Mouse (Mus musculus) CH12.LX (cell line): ENCODE data around the gene Pon1. TPM values are rescaled to one million over a fixed set of nuclear protein-coding genes. Genes with fewer than 3 reads are reported as not detected.

Experiments used
- DNase-seq: peaks from one replicate; pipeline ENCODE4 v3.0.0-alpha.2; 2013; ENCODE audit errors: extremely low read depth
- H3K27ac ChIP-seq: 2 replicates; pipeline ENCODE4 v1.5.1; 2012; ENCODE audit warnings: low read depth, mild to moderate bottlenecking, control low read depth, moderate library complexity; ENCODE audit not compliant: insufficient read depth
- H3K27me3 ChIP-seq: replicated peaks from 2 replicates; pipeline ENCODE3; 2012; ENCODE audit warnings: inconsistent platforms
- H3K36me3 ChIP-seq, 2 experiments: replicated peaks in 1 of 2; 2 replicates each; pipeline versions ENCODE3 to v1.6.1; 2012; ENCODE audit warnings: inconsistent platforms in 1 of 2, low read length in 1 of 2, mild to moderate bottlenecking in 1 of 2, mixed read lengths in 1 of 2, moderate library complexity in 1 of 2; ENCODE audit not compliant: control insufficient read depth in 1 of 2, insufficient read depth in 1 of 2
- H3K4me1 ChIP-seq, 2 experiments: 2 replicates each; pipeline ENCODE4 v1.6.1; 2012; ENCODE audit warnings: inconsistent platforms in 1 of 2, moderate library complexity in 1 of 2; ENCODE audit not compliant: insufficient read depth in 2 of 2, control insufficient read depth in 1 of 2
- H3K4me2 ChIP-seq: 2 replicates; pipeline ENCODE4 v1.6.1; 2012; ENCODE audit warnings: low read depth, mild to moderate bottlenecking, control low read depth; ENCODE audit not compliant: poor library complexity, insufficient read depth, severe bottlenecking
- H3K4me3 ChIP-seq, 3 experiments: fragments of 150-350 bp in 1 of 3; sonication (generic) in 1 of 3; replicated peaks in 1 of 3; 2 replicates each; pipeline versions ENCODE3 to v1.5.1; 2011 to 2012; ENCODE audit warnings: low read depth in 2 of 3, low read length in 2 of 3, mild to moderate bottlenecking in 2 of 3, moderate library complexity in 2 of 3, control low read depth in 1 of 3, improper control_type of control experiment in 1 of 3, inconsistent platforms in 1 of 3, mixed read lengths in 1 of 3; ENCODE audit not compliant: poor library complexity in 1 of 3
- H3K79me2 ChIP-seq: replicated peaks from 2 replicates; pipeline ENCODE4 v1.6.1; 2012; ENCODE audit warnings: mild to moderate bottlenecking, moderate library complexity; ENCODE audit not compliant: control insufficient read depth, poor library complexity, insufficient read depth, severe bottlenecking; ENCODE audit errors: extremely low read depth
- H3K9ac ChIP-seq: 2 replicates; pipeline ENCODE4 v1.6.1; 2012; ENCODE audit warnings: low read depth, mild to moderate bottlenecking, control low read depth, moderate library complexity; ENCODE audit not compliant: insufficient read depth
- H3K9me3 ChIP-seq: replicated peaks from 2 replicates; pipeline ENCODE3; 2012; ENCODE audit warnings: low read length, inconsistent platforms, mixed read lengths
- BHLHE40 ChIP-seq: IDR thresholded peaks from 2 replicates; pipeline ENCODE4 v1.6.1; 2011; ENCODE audit warnings: mild to moderate bottlenecking, low read depth, low read length, improper control_type of control experiment
- CHD1 ChIP-seq: IDR thresholded peaks from 2 replicates; pipeline ENCODE4 v1.6.1; 2012; ENCODE audit warnings: low read depth, low read length, improper control_type of control experiment, inconsistent platforms
- CHD2 ChIP-seq: IDR thresholded peaks from 2 replicates; pipeline ENCODE4 v1.6.1; 2011; ENCODE audit warnings: low read length, improper control_type of control experiment
- E2F4 ChIP-seq: IDR thresholded peaks from 2 replicates; pipeline ENCODE4 v1.6.1; 2011; ENCODE audit warnings: low read depth, low read length, improper control_type of control experiment; ENCODE audit not compliant: insufficient replicate concordance
- ELF1 ChIP-seq: IDR thresholded peaks from 2 replicates; pipeline ENCODE4 v1.6.1; 2014; ENCODE audit warnings: low read depth, mild to moderate bottlenecking, inconsistent platforms, low read length, improper control_type of control experiment
- EP300 ChIP-seq: IDR thresholded peaks from 2 replicates; pipeline ENCODE4 v1.6.1; 2011; ENCODE audit warnings: low read length, improper control_type of control experiment
- ETS1 ChIP-seq: conservative IDR thresholded peaks from 2 replicates; pipeline ENCODE4 v1.6.1; 2012; ENCODE audit warnings: low read depth, mild to moderate bottlenecking, inconsistent platforms, low read length, improper control_type of control experiment, moderate library complexity
- GABPA ChIP-seq: IDR thresholded peaks from 2 replicates; pipeline ENCODE4 v1.6.1; 2012; ENCODE audit warnings: low read depth, low read length, improper control_type of control experiment, inconsistent platforms; ENCODE audit not compliant: insufficient replicate concordance
- HCFC1 ChIP-seq: IDR thresholded peaks from 2 replicates; pipeline ENCODE4 v1.6.1; 2012; ENCODE audit warnings: low read depth, mild to moderate bottlenecking, inconsistent platforms, low read length, improper control_type of control experiment
- IRF4 ChIP-seq: IDR thresholded peaks from 2 replicates; pipeline ENCODE4 v1.6.1; 2014; ENCODE audit warnings: low read depth, mild to moderate bottlenecking, inconsistent platforms, low read length, improper control_type of control experiment
- JUN ChIP-seq: IDR thresholded peaks from 2 replicates; pipeline ENCODE4 v1.6.1; 2011; ENCODE audit warnings: low read depth, mild to moderate bottlenecking, low read length, improper control_type of control experiment, moderate library complexity; ENCODE audit not compliant: insufficient read depth
- JUND ChIP-seq: conservative IDR thresholded peaks from 2 replicates; pipeline ENCODE4 v1.6.1; 2011; ENCODE audit warnings: low read depth, low read length, improper control_type of control experiment
- KAT2A ChIP-seq: IDR thresholded peaks from 2 replicates; pipeline ENCODE4 v1.6.1; 2012; ENCODE audit warnings: low read length, improper control_type of control experiment, inconsistent platforms; ENCODE audit not compliant: insufficient replicate concordance
- MAFK ChIP-seq: IDR thresholded peaks from 2 replicates; pipeline ENCODE4 v1.6.1; 2011; ENCODE audit warnings: low read length, improper control_type of control experiment; ENCODE audit not compliant: insufficient replicate concordance
- MAX ChIP-seq: IDR thresholded peaks from 2 replicates; pipeline ENCODE4 v1.6.1; 2011; ENCODE audit warnings: low read length, improper control_type of control experiment
- MYC ChIP-seq: IDR thresholded peaks from 2 replicates; pipeline ENCODE4 v1.6.1; 2011; ENCODE audit warnings: low read depth, mild to moderate bottlenecking, improper control_type of control experiment, low read length
- NELFE ChIP-seq: IDR thresholded peaks from 2 replicates; pipeline ENCODE4 v1.6.1; 2011; ENCODE audit warnings: low read depth, low read length, improper control_type of control experiment
- NRF1 ChIP-seq: IDR thresholded peaks from 2 replicates; pipeline ENCODE4 v1.6.1; 2014; ENCODE audit warnings: low read depth, mild to moderate bottlenecking, inconsistent platforms, low read length, improper control_type of control experiment, moderate library complexity
- PAX5 ChIP-seq: IDR thresholded peaks from 2 replicates; pipeline ENCODE4 v1.6.1; 2012; ENCODE audit warnings: low read length, inconsistent platforms, mixed read lengths
- RAD21 ChIP-seq: IDR thresholded peaks from 2 replicates; pipeline ENCODE4 v1.6.1; 2011; ENCODE audit warnings: low read depth, mild to moderate bottlenecking, low read length, improper control_type of control experiment, moderate library complexity
- SIN3A ChIP-seq: IDR thresholded peaks from 2 replicates; pipeline ENCODE4 v1.6.1; 2012; ENCODE audit warnings: low read length, improper control_type of control experiment, inconsistent platforms
- SMC3 ChIP-seq: IDR thresholded peaks from 2 replicates; pipeline ENCODE4 v1.6.1; 2011; ENCODE audit warnings: low read depth, low read length, improper control_type of control experiment
- TBP ChIP-seq: conservative IDR thresholded peaks from 2 replicates; pipeline ENCODE4 v1.6.1; 2011; ENCODE audit warnings: low read depth, low read length, improper control_type of control experiment
- TCF12 ChIP-seq: IDR thresholded peaks from 2 replicates; pipeline ENCODE4 v1.6.1; 2014; ENCODE audit warnings: low read depth, mild to moderate bottlenecking, inconsistent platforms, low read length, improper control_type of control experiment
- UBTF ChIP-seq: IDR thresholded peaks from 2 replicates; pipeline ENCODE4 v1.6.1; 2012; ENCODE audit warnings: low read depth, mild to moderate bottlenecking, inconsistent platforms, low read length, improper control_type of control experiment, moderate library complexity
- USF1 ChIP-seq: IDR thresholded peaks from 2 replicates; pipeline ENCODE4 v1.6.1; 2014; ENCODE audit warnings: low read depth, mild to moderate bottlenecking, inconsistent platforms, low read length, improper control_type of control experiment
- USF2 ChIP-seq: conservative IDR thresholded peaks from 2 replicates; pipeline ENCODE4 v1.6.1; 2011; ENCODE audit warnings: low read depth, low read length, improper control_type of control experiment
- ZMIZ1 ChIP-seq: IDR thresholded peaks from 2 replicates; pipeline ENCODE4 v1.6.1; 2012; ENCODE audit warnings: low read depth, mild to moderate bottlenecking, inconsistent platforms, low read length, improper control_type of control experiment
- ZNF384 ChIP-seq: IDR thresholded peaks from 2 replicates; pipeline ENCODE4 v1.6.1; 2012; ENCODE audit warnings: low read depth, low read length, improper control_type of control experiment, inconsistent platforms
- dilution Hi-C: fragments of 300-500 bp; cut with MboI; formaldehyde crosslinking; loops from 2 replicates; pipeline ENCODE4 v1.14.3; 2020; ENCODE audit warnings: low sequenced_read_pairs; ENCODE audit not compliant: extremely low pct_unique_long_range_greater_than_20kb, extremely low pct_ligation_motif_present
- in situ Hi-C: fragments of 300-500 bp; cut with MboI; formaldehyde crosslinking; loops from 3 replicates; pipeline ENCODE4 v1.14.3; 2019; ENCODE audit warnings: low sequenced_read_pairs, low pct_ligation_motif_present, low pct_unique_long_range_greater_than_20kb, mixed read lengths
- polyA plus RNA-seq: library from polyadenylated mRNA; unstranded; fragments of >175 nt; gene quantifications from 2 replicates; pipeline ENCODE4 v1.2.1, GENCODE M21; 2012; ENCODE audit warnings: low read depth; ENCODE audit not compliant: insufficient read length
- total RNA-seq, 2 experiments: library from RNA; depleted of rRNA; stranded (reverse); fragments of 300-350 nt in 1 of 2; fragments of >200 nt in 1 of 2; gene quantifications; 2 replicates each; pipeline ENCODE4 v1.2.3; 2012 to 2014

The Pon1 gene
- total and polyA plus RNA-seq, 3 experiments, result not detected

GRCm38 (mm10) chr6:5190761-5191160, 3.0 kb downstream of the Pon1 start:
- DNase-seq, result no peak
- no peak overlapping the region for H3K9ac ChIP-seq
- no peaks in the 10 kb centered on the region for H3K27me3 ChIP-seq
- dilution Hi-C loops (no loop called here), in situ Hi-C loops (no loop called here)
- no peaks in the 10 kb centered on the region for H3K9me3 ChIP-seq
- H3K4me1 ChIP-seq, result no peaks in the 10 kb centered on the region
- H3K4me3 ChIP-seq, result no peak overlapping the region
- TF ChIP-seq ELF1, result no peak
- TF ChIP-seq JUND, result no peak
- TF ChIP-seq GABPA, result no peak
- no peak for TF ChIP-seq NRF1
- no peak for TF ChIP-seq TBP
- TF ChIP-seq SMC3, result no peak
- no peak for TF ChIP-seq MAX
- no peak for TF ChIP-seq CHD1
- no peak for TF ChIP-seq TCF12
- no peak for TF ChIP-seq SIN3A
- no peak for TF ChIP-seq CHD2
- no peak for TF ChIP-seq EP300
- TF ChIP-seq E2F4, result no peak
- no peak for TF ChIP-seq ETS1
- TF ChIP-seq RAD21, result no peak
- TF ChIP-seq USF2, result no peak
- no peak for TF ChIP-seq IRF4
- no peak for TF ChIP-seq ZMIZ1
- TF ChIP-seq PAX5, result no peak
- H3K27ac ChIP-seq, result no peak overlapping the region
- H3K36me3 ChIP-seq, result no peaks in the 10 kb centered on the region
- no peak overlapping the region for H3K4me2 ChIP-seq
- H3K79me2 ChIP-seq, result no peaks in the 10 kb centered on the region

DNA sequence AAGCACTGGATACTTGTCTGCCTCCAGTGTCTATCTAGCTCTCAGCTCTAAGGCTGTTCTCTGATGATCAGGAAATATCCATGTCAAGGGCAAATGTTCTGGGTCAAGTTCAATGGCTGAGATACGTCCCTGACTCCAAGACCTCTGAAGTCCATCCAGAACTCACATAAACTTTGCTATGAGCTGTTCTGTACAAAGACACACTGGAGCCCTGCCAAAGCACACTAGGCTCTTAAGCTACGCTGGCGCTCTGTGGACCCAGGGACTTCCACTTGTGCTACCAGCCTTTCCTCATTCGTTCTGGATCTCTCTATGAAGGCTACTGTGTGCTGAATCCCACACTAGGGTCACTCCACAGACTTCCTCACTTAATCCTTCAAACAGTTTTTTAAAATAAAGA, 4.2 kb downstream of the Pon1 start:
- no peak for TF ChIP-seq TCF12
- no peak for TF ChIP-seq MYC
- no peak for TF ChIP-seq TBP
- no peak for TF ChIP-seq SMC3
- no peak for TF ChIP-seq HCFC1
- TF ChIP-seq ZNF384, result no peak
- no peak for TF ChIP-seq JUND
- no peak for TF ChIP-seq E2F4
- no peak for TF ChIP-seq NELFE
- no peak for TF ChIP-seq JUN
- TF ChIP-seq BHLHE40, result no peak
- TF ChIP-seq KAT2A, result no peak
- no peak for TF ChIP-seq SIN3A
- no peak for TF ChIP-seq UBTF
- no peak for TF ChIP-seq GABPA
- TF ChIP-seq MAFK, result no peak
- no peak for TF ChIP-seq USF1
- TF ChIP-seq ETS1, result no peak
- no peak for TF ChIP-seq IRF4
- no peak overlapping the region for H3K4me3 ChIP-seq
- H3K36me3 ChIP-seq, result no peaks in the 10 kb centered on the region
- H3K79me2 ChIP-seq, result no peaks in the 10 kb centered on the region
- H3K9ac ChIP-seq, result no peak overlapping the region
- no peak overlapping the region for H3K27ac ChIP-seq
- H3K9me3 ChIP-seq, result no peaks in the 10 kb centered on the region
- no peak overlapping the region for H3K4me2 ChIP-seq
- in situ Hi-C loops, result no loop called here
- no peak for DNase-seq
- H3K4me1 ChIP-seq, result no peaks in the 10 kb centered on the region
- dilution Hi-C loops, result no loop called here
- no peaks in the 10 kb centered on the region for H3K27me3 ChIP-seq
